Mouse (Mus musculus) common myeloid progenitor, adult 5-6 weeks (primary cell): ENCODE data around the gene Grsf1. TPM values are rescaled to one million over a fixed set of nuclear protein-coding genes. Genes with fewer than 3 reads are reported as not detected.

Experiments
- ATAC-seq: replicated peaks from 2 replicates; pipeline ENCODE4 v1.8.0; 2016; ENCODE audit warnings: low read depth, mild to moderate bottlenecking, moderate TSS enrichment, inconsistent platforms; ENCODE audit not compliant: poor library complexity, severe bottlenecking
- total RNA-seq: library from RNA; stranded (forward); fragments of 200-1000, 187-1606 nt; gene quantifications from 2 replicates; pipeline ENCODE4 v1.2.3, GENCODE M21; 2017

Grsf1 gene
- 85.7 and 91.9 TPM in 2 replicates for total RNA-seq

DNA sequence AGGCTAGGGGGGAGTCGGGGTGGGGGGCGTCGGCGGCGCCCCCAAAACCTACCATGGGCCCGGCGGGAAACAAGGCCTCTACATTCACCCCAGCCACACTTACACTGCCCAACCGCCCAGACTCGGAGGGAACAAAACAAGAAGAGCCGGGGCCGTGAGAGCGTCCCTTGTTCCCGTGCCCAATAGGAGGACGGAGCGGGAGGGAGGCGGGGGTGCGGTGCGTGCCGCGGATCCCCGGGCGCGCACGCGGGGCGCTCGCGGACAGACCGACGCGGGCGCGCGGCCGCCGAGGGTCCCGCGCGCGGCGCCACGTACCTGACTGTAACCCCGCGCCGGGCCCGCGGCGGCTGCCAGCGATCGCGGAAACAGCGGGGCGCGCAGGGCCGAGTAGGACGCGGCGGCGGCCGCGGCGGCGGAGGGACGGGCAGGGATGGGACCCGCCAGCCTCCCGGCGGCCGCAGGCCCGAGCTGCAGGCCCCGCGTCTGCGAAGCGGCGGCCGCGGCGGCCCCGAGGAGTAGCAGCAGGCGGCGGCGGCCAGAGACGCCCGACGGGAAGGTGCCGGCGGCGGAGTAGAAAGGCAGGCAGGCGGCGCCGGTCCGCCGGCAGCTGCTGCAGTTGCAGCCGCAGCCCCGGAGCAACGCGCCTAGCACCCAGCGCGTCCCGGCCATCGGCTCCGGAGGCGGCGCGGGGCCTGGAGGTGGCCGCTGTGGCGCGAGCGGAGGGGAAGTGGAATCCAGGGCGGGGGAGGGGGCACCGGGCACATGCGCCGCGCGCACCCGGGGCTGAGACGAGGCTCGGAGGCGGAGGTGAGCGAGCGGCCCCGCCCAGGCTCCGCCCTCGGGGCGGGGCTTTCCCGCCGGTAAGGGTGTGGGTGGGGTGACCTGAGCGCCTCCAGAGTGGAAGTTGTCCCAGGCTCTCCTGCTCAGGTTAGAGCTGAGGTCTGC, at the start of gene Grsf1:
Gene Grsf1 (minus strand): TSS at position 729 of the 945 bp plus-strand sequence.
- ATAC-seq: peak; percentile 82

DNA sequence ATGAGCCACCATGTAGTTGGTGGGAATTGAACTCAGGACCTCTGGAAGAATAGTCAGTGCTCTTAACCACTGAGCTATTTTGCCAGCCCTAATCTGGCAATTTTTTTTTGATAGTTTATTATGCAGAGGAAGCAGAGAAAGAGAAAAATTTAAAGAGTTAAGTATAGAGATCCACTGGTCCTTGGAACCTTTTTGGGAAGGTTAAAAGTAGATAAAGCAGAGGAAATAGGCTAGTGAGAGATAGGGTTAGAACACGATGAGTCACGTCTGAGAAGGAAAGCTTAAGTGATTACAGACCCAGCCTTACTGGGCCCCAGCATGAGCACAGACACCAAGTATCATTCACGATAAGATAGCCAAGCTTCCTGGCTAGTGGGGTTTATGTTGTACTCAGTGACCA, 48.1 kb upstream of the Grsf1 start:
- peak; percentile 67 for ATAC-seq

DNA sequence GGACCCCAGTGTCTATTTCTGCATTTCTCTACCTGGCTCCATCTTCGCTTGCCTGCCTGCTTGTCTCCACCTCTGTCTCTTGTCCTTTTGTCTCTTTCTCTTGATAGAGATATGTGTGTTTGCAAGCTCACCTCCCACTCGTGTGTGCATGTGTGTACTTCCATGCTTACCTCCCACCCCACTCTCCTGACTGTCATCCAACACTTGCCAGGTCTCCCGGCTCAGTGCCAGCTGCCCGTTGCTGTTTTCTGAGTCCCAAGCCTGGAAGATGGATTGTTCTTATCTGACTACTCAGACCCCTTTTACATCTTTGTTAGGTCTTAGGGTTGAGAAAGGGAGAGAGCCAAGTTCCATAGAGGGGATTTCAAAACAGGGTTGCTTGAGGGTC, 46.2 kb upstream of the Grsf1 start:
- no peak for ATAC-seq

DNA sequence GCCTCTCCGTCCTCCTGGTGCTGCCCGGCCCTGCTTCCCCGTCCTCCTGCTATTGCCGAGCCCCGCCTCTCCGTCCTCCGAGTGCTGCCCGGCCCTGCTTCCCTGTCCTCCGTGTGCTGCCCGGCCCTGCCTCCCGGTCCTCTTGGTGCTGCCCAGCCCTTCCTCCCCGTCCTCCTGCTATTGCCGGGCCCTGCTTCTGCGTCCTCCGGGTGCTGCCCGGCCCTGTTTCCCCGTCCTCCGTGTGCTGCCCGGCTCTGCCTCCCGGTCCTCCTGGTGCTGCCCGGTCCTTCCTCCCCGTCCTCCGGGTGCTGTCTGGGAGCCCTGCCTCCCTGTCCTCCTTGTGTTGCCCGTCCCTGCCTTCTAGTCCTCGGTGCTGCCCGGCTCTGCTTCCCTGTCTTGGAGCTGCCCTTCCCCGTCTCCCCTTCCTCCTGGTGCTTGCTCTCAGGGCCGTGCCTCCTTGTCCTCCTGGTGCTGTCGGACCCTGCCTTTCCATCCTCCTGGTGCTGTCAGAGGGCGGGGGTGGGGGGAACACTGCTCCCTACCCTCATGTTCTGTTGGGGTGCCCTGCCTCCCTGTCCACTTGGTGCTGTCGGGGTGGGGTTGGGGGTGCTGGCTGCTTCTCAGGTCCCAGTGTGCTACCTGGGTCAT, 45.7 kb upstream of the Grsf1 start:
- peak; percentile 26 for ATAC-seq

DNA sequence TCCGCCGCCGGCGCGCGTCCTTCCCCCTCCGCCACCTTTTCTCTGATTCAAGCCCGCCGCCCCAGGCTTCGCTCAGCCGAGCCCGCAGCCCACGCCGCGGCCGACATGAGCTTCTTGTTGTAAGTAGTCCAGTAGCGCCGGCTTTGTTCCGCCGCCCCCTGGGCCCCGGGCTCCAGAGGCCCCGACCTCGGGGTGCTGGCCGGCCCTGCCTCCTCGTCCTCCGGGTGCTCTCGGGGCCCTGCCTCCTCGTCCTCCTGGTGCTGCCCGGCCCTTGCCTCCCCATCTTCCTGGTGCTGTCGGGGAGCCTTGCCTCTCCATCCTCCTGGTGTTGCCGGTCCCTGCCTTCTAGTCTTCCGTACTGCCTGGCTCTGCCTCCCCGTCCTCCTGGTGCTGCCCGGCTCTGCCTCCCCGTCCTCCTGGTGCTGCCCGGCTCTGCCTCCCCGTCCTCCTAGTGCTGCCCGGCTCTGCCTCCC, 45.1 kb upstream of the Grsf1 start:
- no peak for ATAC-seq

DNA sequence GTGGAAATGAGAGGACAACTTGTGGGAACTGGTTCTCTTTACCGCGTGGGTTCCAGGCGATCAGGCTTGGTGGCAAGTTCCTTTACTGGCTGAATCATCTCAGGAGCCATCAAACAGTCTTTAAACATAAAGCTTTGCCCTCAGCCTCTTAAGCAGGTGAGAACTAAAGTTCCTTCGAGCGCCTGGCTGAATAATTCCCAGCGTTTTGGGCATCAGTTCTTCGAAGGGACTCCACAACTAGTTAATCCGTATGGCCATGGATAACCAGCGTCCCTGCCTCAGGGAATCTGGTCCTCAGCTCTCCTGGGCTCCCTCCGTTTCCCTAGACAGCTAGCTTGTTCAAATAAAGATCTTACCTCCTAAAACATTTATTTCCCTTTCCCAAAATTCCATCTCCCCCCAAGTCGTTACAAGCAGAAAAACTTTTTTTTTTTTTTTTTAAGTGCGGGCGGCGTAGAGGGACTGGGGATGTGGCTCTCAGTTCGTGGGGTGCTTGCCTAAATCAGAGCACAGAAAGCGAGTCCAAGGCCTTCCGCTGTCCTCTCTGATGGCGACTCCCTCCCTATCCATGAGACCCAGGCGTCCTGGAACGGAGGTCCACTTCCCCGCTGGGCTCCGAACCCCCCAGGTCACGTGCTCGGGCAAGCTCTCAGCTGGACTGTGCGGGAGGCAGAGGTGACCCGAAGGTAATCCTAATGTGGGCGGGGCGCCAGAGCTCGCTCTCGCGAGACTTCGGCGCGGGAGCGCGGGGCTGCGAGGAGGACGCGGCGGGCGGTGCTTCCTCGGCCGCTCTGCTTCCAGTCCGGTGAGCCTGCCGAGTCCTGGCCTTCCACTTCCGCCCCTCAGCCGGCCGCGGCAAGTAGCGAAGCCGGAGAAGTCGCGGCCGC, 44.4 kb upstream of the Grsf1 start, which contains the start of gene Mob1b:
Gene Mob1b (plus strand): TSS at position 740 of the 887 bp plus-strand sequence.
- ATAC-seq: peak; percentile 71

DNA sequence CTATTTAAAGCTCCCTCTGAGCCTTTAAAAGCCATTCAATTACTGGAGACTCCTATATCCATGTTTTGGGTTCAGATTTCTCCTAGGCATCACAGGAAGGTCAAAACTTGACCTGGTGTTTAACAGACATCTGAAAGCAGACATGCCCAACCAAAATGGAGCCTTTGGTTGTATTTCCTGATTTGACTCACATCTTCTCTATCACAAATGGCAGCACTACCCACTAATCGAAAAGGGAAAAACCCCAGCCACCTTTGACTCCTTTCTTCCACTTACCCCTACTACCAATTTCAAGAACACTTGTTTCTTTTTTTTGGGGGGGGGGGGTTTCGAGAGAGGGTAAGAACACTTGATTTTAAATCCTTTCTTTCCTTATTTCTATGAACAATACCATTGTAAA, 41.0 kb upstream of the Grsf1 start:
- ATAC-seq: no peak

DNA sequence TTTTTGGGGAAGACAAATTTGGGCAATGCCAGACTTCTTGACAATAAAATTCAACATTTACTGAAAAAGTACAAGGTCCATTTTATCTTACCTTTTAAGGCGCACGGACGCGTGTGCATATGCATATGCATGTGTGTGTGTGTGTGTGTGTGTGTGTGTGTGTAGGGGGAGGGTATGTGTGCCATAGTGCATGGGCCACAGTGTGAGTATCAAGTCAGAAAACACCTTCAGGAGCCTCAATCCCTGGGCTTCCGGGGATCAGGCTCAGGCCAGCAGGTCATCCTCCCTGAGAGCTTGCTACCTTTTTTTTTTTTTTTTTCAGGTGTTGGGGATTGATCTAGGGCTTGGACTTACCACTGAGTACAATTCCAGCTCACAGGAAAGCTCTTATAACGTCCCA, 36.4 kb upstream of the Grsf1 start:
- no peak for ATAC-seq

DNA sequence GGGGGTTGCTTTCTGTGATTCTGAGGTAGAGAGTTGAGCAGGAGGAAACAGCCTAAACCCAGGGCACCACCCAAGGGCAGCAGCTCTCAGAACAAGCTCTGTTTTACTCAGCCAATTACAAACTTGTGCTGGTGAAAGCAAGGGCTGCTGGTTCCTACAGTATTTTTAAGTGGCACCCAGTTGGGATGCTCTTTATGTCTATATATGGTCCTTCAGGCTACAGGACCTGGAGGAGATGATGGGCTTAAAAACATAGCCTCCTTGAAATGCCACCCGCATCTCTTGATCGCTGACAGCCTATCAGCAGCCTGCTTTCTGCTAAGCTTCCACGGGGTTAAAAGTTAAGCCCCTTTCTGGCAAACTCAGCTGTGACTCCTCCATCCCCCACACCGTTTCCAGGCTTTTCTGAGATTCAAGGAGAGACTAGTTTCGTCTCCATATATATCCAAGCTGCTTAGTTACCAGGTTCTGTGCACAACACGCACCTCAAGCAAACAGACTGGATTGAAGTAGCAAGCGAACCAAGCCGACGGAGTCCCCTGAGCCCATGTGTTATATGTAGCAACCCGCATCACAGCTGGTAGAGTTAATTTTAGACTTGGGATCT, 35.8 kb upstream of the Grsf1 start:
- ATAC-seq: no peak

DNA sequence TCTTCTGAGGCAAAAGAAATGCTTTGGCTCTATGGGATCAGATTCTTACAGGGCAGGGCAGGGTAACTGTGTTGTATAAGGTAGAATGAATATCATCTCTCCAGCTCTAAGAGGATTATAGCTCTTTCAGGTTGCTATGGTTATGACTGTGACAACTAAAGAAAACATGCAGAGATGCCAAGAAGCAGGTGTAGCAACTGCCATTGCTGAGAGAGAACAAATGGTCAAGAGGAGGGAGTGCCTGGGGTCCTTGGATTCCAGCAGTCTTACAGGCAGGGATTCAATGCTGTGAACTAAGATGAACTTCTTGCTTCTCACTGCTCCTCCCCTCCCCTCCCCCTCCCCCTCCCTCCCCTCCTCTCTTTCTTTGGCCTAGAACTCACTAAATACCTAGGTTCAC, 35.2 kb upstream of the Grsf1 start:
- ATAC-seq: no peak

DNA sequence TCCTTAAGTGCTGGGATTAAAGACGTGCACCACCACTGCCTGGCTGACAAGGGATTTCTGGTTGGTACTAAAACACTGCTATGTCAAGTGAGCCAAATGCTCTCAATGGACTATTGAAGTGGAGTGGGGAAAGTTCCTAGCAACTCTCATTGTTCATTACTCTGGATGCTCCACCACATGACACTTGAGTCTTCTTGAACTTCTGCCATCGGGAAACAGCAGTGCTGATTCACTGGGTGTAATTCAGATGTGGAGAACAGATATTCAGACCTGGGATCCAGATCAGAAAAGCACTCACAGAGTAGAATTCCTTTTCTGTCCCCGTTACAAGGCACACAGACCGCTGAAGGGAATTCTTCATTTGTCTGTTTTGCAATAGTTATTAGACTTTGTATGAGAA, 27.6 kb upstream of the Grsf1 start:
- no peak for ATAC-seq

DNA sequence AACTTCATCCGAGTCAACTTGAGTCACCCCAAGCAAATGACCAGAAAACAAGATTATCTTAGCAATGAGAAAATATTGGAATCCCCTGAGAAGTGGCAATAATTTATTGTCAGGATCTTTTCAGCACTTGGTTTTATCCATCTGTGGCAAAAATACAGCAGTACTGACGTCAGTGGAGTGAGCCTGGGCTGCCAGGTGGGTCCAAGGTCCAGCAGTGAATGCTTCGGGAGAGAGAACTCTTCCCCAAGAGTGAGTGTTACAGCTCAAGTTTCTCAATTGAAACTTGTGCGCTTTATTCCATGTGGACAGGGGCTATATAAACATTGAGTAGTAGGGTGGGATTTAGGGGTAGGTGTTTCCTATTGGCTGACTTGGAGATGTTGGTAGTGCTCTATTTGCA, 26.1 kb upstream of the Grsf1 start:
- ATAC-seq: no peak

DNA sequence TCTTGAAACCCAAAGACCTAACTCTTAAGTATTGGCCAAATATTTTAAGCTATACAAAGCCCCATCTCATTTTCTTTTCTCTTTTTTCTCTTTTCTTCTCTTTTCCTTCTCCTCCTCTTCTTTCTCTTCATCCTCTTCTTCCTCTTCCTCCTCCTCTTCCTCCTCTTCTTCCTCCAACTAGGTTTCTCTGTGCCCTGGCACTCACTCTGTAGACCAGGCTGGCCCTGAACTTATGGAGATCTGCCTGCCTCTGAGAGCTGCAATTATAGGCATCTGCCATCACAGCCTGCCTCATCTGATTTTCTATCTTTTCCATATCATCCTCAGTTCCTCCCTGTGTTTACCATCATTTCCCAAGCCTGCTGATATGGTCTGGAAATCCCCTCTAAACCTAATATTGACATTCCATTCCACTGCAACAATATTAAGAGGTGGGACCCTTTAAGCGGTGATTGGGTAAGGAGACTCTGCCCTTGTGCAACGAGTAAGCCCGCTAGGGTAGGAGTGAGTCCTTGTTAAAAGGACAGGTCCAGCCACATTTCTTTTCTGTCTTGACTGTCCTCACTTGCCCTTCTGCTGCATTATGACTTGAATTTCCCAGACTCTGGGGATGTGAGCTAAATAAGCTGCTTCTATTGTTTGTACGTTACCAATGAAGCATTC, 23.4 kb upstream of the Grsf1 start:
- no peak for ATAC-seq

DNA sequence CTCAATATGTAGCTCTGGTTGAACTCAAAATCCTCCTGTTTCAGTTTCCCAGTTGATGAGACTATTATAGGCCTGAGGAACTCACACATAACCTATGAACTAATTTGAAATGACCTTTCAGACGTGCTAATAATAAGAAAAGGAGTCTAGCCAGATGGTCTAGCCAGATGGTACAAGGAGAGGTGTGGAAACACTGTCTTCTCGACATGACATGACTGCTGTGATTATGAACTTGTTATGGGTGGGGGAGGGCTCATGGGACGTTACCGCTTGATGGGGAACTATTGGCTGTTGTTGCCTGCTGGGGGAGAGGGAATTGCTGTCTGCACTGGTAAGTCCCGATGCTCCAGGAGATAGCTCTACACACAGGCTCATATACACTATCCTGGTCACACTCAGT, 21.3 kb upstream of the Grsf1 start:
- no peak for ATAC-seq

DNA sequence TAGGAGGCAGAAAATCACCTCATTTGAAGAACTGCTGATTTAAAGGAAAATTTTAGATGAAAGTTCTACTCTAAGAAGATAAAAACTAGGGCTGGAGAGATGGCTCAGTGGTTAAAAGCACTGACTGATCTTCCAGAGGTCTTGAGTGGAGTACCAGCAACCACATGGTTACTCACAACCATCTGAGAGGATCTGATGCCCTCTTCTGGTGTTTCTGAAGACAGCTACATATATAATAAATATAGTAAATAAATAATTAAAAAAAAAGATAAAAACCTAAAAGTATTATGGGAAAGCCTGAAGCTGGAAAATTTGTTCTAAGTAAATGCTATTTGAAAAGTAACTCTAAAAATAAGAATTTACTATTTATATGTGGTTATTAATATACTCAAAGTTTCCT, 17.1 kb upstream of the Grsf1 start:
- ATAC-seq: no peak

DNA sequence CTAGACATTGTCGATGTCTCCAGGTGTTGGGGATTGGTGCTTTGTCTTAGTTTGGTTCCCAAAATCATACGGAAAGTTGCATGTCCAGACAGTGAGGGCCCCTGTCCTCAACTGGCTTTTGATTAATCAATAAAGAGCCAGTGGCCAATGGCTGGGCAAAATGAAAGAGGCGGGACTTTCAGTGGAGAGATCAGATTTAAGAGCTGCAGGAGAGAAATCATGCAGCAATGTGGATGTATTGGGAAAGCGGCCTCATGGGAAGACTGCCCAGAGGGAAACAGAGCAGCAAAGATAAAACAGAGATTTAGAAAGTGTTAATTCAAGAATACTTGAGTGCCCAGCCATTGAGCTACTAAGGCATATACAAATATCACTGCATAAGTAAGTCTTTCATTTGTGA, 16.6 kb upstream of the Grsf1 start:
- no peak for ATAC-seq

DNA sequence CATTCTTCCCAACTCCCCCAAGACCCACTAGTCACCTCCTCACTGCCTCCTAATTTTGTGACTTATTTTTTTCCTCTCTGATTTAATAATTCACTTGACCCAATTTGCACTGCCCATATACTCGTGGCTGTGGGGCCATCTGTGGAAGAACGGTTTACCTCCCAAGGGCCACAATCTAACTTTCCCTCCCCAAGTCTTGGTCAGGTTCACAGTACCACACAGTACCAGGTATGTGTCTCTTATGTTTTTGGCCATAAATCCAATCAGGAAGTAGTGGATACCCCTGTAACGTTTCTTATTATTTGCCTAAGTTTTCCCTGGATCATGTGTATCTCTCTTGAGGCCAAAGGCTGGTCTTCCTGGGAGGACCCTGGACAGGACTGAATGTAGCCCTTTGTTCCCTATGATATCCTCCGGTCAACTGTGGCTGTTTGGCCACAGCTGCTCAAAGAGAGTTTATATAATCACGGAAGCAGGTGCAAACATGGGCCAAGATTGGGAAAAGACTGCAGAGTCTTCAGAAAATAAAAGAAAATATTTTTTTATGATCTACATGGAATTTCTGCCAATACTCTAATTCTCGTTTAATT, 15.6 kb upstream of the Grsf1 start:
- no peak for ATAC-seq

DNA sequence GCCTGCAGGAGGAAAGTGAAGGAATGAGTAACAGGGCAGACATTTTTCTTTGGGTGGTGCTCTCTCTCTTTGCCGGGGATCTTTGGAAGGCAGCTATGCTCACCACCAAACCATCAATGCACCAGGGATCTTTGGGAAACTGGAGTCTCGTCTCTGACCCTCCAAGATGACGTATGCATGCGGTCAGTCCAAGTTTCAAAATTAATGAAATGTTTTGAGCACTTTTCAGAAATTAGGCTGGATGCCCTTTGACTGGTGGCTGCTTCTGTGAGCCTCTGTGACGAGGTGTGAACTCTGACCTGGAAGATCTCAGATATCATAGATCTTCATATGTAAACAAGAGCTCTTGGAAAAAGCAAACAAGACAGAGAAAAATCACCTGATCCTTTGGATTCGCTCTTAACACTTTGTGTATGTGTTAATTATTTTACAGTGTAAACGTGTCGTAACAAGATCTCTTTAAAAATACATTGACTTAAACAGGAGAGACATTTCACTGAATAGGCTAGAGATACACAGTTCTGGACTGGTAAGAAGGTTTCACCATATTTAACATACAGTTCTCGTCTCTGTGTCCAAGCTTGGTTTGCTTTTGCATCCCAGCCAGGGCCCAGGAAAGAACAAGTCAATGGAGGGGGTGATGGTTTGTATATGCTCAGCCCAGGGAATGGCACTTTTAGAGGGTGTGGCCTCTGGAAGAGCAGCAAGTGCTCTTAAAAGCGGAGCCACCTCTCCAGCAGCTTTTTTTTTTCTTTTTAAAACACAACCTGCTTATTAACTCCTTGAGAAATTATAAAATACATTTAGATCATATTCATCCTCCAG, 14.9 kb upstream of the Grsf1 start:
- no peak for ATAC-seq
